Mouse (Mus musculus) mouse trophoblast stem cell (cell line): ENCODE data around the gene Rgs9bp.

ENCODE experiments used
- in situ Hi-C, 2 experiments: fragments of 300-500 bp; cut with MseI, MboI; formaldehyde crosslinking; loops; 2 replicates in 1 of 2; 3 replicates in 1 of 2; pipeline ENCODE4 v1.15.1; 2025

Gene Rgs9bp

GRCm38 (mm10) chr7:35585191-35586054, at the start of gene Rgs9bp:
Rgs9bp (minus strand) TSS chr7:35585582.
- in situ Hi-C loops = no loop called here

- in situ Hi-C loops = loop anchor here in 1 of 2 experiments (5.0 kb wide), 1 partner anchor 36 kb away; no protein-coding TSS in a partner anchor
These were observed 43.1 kb upstream of the Rgs9bp start for GRCm38 (mm10) chr7:35628496-35628895.

- in situ Hi-C loops = loop anchor here in 1 of 2 experiments (5.0 kb wide), 1 partner anchor 35 kb away; no protein-coding TSS in a partner anchor
These were observed 42.0 kb upstream of the Rgs9bp start for GRCm38 (mm10) chr7:35627371-35627770.

- in situ Hi-C loops = loop anchor here in 1 of 2 experiments (5.0 kb wide), 1 partner anchor 34 kb away; no protein-coding TSS in a partner anchor
These were observed 40.7 kb upstream of the Rgs9bp start for GRCm38 (mm10) chr7:35626038-35626437.

- in situ Hi-C loops = no loop called here
These were observed 37.2 kb upstream of the Rgs9bp start for GRCm38 (mm10) chr7:35622626-35623025.

- in situ Hi-C loops = no loop called here
These were observed 32.1 kb upstream of the Rgs9bp start for GRCm38 (mm10) chr7:35617513-35617912.

GRCm38 (mm10) chr7:35609245-35609644, 23.9 kb upstream of the Rgs9bp start:
- in situ Hi-C loops = no loop called here

GRCm38 (mm10) chr7:35606816-35607215, 21.4 kb upstream of the Rgs9bp start:
- in situ Hi-C loops = no loop called here

GRCm38 (mm10) chr7:35602766-35603165, 17.4 kb upstream of the Rgs9bp start:
- in situ Hi-C loops = no loop called here

- in situ Hi-C loops = no loop called here
These were observed 15.7 kb upstream of the Rgs9bp start for GRCm38 (mm10) chr7:35601106-35601505.

- in situ Hi-C loops = no loop called here
These were observed 14.6 kb upstream of the Rgs9bp start for GRCm38 (mm10) chr7:35600031-35600430.

GRCm38 (mm10) chr7:35599492-35599891, 14.1 kb upstream of the Rgs9bp start:
- in situ Hi-C loops = no loop called here

GRCm38 (mm10) chr7:35594311-35594710, 8.9 kb upstream of the Rgs9bp start:
- in situ Hi-C loops = loop anchor here in 1 of 2 experiments (5.0 kb wide), 1 partner anchor 33 kb away; no protein-coding TSS in a partner anchor

- in situ Hi-C loops = loop anchor here in 1 of 2 experiments (5.0 kb wide), 1 partner anchor 37 kb away; no protein-coding TSS in a partner anchor
These were observed 5.4 kb upstream of the Rgs9bp start for GRCm38 (mm10) chr7:35590731-35591191.

GRCm38 (mm10) chr7:35589485-35589884, 4.1 kb upstream of the Rgs9bp start:
- in situ Hi-C loops = no loop called here

- in situ Hi-C loops = no loop called here
These were observed 3.5 kb upstream of the Rgs9bp start for GRCm38 (mm10) chr7:35588680-35589428.

GRCm38 (mm10) chr7:35587728-35588127, 2.3 kb upstream of the Rgs9bp start:
- in situ Hi-C loops = no loop called here

- in situ Hi-C loops = no loop called here
These were observed 1.6 kb upstream of the Rgs9bp start for GRCm38 (mm10) chr7:35586906-35587445.

- in situ Hi-C loops = no loop called here
These were observed 898 bp upstream of the Rgs9bp start, which contains the start of gene Ankrd27 for GRCm38 (mm10) chr7:35586055-35586905. Ankrd27 (plus strand) TSS chr7:35586244.

GRCm38 (mm10) chr7:35584786-35585190, 594 bp downstream of the Rgs9bp start:
- in situ Hi-C loops = no loop called here
